Mouse (Mus musculus): ENCODE results near the gene Trim43b. TPM values are rescaled to one million over a fixed set of nuclear protein-coding genes. Genes with fewer than 3 reads are reported as not detected.
"Not testable (repeated sequence)": the region's sequence is repeated elsewhere in the genome, so short reads cannot be mapped to it uniquely, and the experiment has no call there.

Trim43b gene
- under 1 TPM in 4 of 26 experiments, not detected in 22; 0.29 to 0.71 (median 0.41) TPM for total RNA-seq (2018; cell fraction: chromatin; rRNA removed)
- total RNA-seq (2018; cell fraction: cytosol; rRNA removed), result under 1 TPM in 7 of 26 experiments, not detected in 19; 0.07 to 0.50 (median 0.15) TPM
- under 1 TPM in 6 of 26 experiments, not detected in 20; 0.18 to 0.82 (median 0.45) TPM for total RNA-seq (2018; cell fraction: nucleus; rRNA removed)
- polyA plus RNA-seq (2018), result not detected in 3 replicates

DNA sequence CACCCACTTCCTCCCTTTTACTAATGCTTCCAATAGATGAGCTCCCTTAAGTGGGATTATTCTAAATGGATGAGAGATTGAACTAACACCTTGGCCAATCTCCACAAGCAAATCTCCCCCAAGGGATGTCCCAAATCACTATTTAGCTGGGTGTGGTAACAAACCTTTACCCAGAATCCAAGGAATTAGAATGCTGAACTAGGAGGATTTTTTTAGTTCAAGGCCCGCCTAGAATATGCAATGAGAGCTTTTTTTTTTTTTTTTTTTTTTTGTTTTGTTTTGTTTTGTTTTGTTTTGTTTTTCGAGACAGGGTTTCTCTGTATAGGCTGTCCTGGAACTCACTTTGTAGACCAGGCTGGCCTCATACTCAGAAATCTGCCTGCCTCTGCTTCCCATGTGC, at the start of gene Trim43b:
Gene Trim43b (minus strand): TSS at position 101 of the 400 bp plus-strand sequence.
- not testable (repeated sequence) for H3K4me3 ChIP-seq (ENCODE audit: inconsistent target); H3K36me3 ChIP-seq (ENCODE audit: inconsistent target); H3K27ac ChIP-seq; H3K79me2 ChIP-seq (ENCODE audit: inconsistent target)
- WGBS (ENCODE audit: missing documents), result no CpG with 5 or more reads among the region's 2 CpGs

DNA sequence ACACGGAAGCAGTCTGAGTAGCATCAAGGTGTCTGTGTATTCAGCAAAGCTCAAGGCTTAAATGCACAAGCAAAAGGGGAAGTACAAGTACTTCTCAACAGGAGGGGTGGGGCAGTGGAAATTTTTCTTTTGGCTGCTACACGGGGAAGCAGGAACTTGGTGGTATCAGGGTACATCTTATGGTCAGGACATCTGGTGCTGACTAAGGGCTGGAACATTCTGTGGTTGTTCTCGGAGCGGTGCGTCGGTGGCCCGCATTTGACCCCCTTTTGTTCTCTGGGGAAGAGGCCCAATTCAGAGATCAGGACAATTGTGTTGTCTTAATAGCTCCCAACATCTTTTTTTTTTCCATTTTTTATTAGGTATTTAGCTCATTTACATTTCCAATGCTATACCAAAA, 11.9 kb upstream of the Trim43b start:
- 91% methylated on average over 7 of the region's 7 CpGs for WGBS (ENCODE audit: missing documents)
- H3K4me3 ChIP-seq (ENCODE audit: inconsistent target), result not testable (repeated sequence)

GRCm38 (mm10) chr9:89086746-89087145, 5.9 kb downstream of the Trim43b start:
- not testable (repeated sequence) for H3K79me2 ChIP-seq (ENCODE audit: inconsistent target); H3K4me3 ChIP-seq (ENCODE audit: inconsistent target); H3K36me3 ChIP-seq (ENCODE audit: inconsistent target); H3K27ac ChIP-seq
- WGBS (ENCODE audit: missing documents), result 95% methylated on average over 12 of the region's 13 CpGs

More for the DNA sequence above, 11.9 kb upstream of the Trim43b start:
- H3K36me3 ChIP-seq (ENCODE audit: inconsistent target); H3K27ac ChIP-seq; H3K79me2 ChIP-seq (ENCODE audit: inconsistent target): not testable (repeated sequence)

DNA sequence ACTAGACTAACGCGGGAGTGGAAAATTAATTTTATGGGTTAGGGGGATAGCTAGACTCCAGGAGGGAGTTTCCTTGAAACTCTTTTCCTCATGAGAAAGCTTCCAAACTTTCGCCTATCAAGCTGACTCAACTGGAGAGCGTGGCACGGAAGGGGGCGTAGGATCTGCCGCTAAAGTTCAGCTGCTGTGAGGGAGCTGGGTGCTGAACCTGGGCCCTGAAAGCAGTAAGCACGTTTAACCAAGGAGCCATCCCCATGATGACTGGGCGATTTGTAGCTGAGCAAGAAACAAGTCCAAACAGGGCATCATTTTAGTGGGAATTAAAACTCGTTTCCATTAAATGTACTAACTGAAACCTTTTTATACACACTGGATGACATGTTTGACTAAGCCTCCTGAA, 13.0 kb downstream of the Trim43b start:
- H3K79me2 ChIP-seq (ENCODE audit: inconsistent target); H3K4me3 ChIP-seq (ENCODE audit: inconsistent target); H3K36me3 ChIP-seq (ENCODE audit: inconsistent target); H3K27ac ChIP-seq: not testable (repeated sequence)
- 92% methylated on average over 8 of the region's 10 CpGs for WGBS (ENCODE audit: missing documents)

DNA sequence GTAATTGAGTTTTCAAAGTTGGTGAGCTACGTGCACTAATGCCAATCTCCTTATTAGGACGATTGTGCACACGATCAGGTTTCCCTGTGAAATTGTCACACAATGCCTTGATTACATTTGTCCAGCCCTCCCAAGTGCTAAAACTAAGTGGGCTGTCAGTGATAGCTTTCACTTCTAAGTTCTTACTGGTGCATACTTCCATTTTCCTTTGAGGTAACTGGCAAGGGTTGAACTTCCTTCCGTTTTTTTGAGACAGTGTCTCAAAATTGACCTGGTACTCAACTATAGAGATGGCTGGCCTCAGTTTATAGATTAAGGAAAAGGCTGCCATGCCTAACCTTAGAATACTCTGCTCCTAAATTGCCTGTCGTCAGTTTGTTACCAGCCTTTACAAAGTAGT, 16.1 kb downstream of the Trim43b start:
- H3K79me2 ChIP-seq (ENCODE audit: inconsistent target); H3K36me3 ChIP-seq (ENCODE audit: inconsistent target); H3K27ac ChIP-seq; H3K4me3 ChIP-seq (ENCODE audit: inconsistent target): not testable (repeated sequence)
- 100% methylated on average over 1 of the region's 5 CpGs for WGBS (ENCODE audit: missing documents)

DNA sequence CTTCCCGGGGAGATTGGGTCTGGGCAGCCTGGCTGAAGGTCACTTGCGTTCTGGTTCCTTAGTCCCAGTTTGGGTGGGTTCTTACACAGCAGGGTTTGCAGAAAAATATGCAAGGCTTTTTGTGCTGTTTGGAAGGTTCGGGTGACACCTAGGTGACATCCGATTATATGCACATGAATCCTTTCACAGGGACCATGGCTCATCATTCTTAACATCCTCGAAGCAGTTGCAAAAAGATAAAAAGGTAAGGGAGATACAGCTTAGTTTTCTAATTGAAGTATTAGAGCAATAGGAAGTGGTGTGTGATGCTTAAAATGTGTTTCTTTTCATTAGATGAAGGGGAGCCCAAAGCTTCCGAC, 25.5 kb downstream of the Trim43b start:
- not testable (repeated sequence) for H3K79me2 ChIP-seq (ENCODE audit: inconsistent target); H3K36me3 ChIP-seq (ENCODE audit: inconsistent target); H3K4me3 ChIP-seq (ENCODE audit: inconsistent target); H3K27ac ChIP-seq
- WGBS (ENCODE audit: missing documents), result 100% methylated on average over 1 of the region's 6 CpGs

DNA sequence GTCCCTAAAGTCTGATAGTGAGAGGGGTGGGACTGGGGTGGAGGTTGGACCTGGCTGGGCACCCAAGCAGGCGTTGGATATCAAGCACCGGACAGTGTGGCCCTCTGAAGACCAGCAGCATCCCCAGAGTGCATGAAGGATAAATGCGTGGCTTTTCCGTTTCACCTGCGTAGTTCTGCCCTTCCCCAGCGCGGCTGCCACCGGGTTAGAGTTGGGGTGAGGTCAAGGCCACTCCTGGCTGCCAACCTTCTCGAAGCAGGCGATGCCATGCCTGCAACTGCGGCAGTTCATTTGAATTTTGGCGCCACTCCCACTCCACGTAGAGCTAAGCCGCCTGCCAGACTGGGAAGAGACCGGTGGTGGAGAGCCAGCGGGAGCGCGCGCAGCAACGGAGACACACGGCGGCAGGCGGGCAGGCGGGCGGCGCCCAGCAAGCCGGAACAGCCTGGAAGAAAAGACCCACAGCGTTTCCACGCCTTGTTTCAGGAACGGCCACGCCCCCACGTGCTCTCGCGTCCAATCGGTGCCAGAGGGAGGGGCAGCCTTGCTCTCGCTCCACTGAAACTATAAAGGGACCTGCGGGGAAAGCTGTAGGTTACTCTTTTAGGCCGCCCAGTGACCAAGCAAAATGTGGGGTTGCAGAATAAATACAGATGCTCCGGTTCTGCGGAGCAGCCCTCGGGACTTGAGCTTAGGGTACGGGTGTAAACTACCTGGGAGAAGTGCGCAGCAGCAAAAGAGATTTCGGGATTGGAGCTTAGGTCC, 26.1 kb downstream of the Trim43b start:
- not testable (repeated sequence) for H3K4me3 ChIP-seq (ENCODE audit: inconsistent target); H3K79me2 ChIP-seq (ENCODE audit: inconsistent target); H3K27ac ChIP-seq; H3K36me3 ChIP-seq (ENCODE audit: inconsistent target)
- 73% methylated on average over 22 of the region's 44 CpGs for WGBS (ENCODE audit: missing documents)

Other genes with a start within 250 kb of the Trim43b start
- gene Bcl2a1a, start 135.9 kb downstream of the Trim43b start, polyA plus RNA-seq (2018), result 1.1 to 2.7 TPM (median 2.3 TPM) in 3 replicates
- gene Bcl2a1b, start 106.4 kb upstream of the Trim43b start, polyA plus RNA-seq (2018), result 123 to 347 TPM (median 195 TPM) in 3 replicates
- gene Gm29094, start 106.5 kb upstream of the Trim43b start, polyA plus RNA-seq (2018), result 1.4 to 5.5 TPM (median 4.3 TPM) in 3 replicates
- gene Mthfs, start 117.8 kb upstream of the Trim43b start, polyA plus RNA-seq (2018), result 92.9 to 115 TPM (median 109 TPM) in 3 replicates